Mouse (Mus musculus): ENCODE measurements around the gene Tmem204. TPM values are rescaled to one million over a fixed set of nuclear protein-coding genes. Genes with fewer than 3 reads are reported as not detected.
A peak's percentile ranks its signal among the peaks of the same experiment; 100 is the strongest.

Gene Tmem204
- total RNA-seq, 2 experiments from 2014 or later = 8.0 to 8.4 TPM

DNA sequence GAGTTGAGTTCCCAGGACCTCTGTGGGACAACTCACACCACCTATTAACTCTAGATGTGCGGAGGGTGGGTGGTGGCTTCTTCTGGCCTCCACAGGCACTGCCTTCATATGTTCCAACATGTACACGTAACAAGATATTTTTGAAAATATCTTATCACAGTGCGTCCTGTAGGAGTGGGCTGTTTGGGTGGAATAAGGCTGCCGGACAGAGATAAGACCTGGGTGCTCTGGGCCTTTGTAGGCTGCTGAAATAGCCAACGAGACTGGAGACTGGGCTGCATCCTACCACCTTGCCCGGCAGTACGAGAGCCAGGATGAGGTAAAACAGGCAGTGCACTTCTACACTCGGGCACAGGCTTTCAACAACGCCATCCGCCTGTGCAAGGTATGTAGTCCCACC lies 5.8 kb upstream of the Tmem204 start:
- no peak for DNase-seq (ENCODE audit: extremely low spot score in 1 of 2, low spot score in 1 of 2)

DNA sequence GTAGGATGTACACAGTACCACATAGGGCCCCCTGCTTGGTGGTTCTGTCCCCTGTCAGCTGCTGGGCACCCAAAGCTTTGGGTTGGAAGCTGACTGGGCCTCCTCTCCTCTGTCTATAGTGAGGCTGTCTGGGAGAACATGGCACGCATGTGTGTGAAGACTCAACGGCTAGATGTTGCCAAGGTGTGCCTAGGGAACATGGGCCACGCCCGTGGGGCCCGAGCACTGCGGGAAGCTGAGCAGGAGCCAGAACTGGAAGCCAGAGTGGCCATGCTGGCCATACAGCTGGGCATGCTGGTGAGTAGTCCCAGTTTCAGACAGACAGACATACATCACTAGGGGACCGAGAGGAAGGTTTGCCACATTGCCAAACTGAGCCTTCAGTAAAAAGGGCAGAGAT lies 3.3 kb upstream of the Tmem204 start:
- DNase-seq (ENCODE audit: extremely low spot score in 1 of 2, low spot score in 1 of 2) = no peak

DNA sequence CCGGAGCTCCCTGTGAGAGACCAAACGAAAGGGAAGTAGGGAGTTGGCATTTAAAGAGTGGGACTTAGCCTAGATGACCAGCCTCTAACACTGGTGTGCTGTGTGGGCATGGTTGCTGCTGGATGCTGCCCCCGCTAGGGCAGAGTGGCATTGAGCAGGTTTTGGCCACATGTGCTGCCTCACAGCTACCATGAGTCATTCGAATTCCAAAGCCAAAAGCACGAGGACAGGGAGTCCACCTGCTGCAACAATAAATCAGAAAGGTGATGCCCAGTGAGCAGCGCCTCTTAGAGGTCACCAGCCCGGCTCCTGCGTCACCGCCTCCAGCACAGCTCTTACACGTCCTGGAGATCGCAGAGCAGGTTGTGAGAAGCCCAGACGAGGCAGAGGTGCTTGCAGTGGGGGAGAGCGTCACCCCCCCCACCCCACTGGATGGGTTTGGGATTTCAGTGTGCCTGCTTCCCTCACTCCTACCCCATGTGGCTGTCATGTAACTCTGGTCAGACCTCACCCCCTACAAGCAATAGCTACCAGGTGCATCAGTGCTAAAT lies 1.5 kb upstream of the Tmem204 start:
- no peak for DNase-seq (ENCODE audit: extremely low spot score in 1 of 2, low spot score in 1 of 2)

DNA sequence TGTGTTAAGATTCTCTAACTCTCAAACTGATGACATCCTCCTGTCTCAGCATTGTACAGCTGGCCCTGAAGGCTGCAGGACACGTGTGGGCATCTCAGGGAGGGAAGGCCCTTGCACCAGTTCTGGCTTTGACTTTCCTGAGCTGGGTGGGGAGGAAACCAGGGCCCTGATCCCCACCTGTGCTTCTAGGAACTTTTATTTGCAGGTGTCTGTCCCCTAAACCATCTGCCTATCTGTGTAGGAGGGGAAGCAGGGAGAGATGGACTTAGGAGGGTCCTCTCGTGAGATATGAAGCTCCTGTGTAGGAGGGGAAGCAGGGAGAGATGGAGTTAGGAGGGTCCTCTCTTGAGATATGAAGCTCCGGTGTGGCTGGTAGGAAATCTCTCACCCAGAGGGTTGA lies 504 bp downstream of the Tmem204 start:
- DNase-seq (ENCODE audit: extremely low spot score in 1 of 2, low spot score in 1 of 2) = no peak

DNA sequence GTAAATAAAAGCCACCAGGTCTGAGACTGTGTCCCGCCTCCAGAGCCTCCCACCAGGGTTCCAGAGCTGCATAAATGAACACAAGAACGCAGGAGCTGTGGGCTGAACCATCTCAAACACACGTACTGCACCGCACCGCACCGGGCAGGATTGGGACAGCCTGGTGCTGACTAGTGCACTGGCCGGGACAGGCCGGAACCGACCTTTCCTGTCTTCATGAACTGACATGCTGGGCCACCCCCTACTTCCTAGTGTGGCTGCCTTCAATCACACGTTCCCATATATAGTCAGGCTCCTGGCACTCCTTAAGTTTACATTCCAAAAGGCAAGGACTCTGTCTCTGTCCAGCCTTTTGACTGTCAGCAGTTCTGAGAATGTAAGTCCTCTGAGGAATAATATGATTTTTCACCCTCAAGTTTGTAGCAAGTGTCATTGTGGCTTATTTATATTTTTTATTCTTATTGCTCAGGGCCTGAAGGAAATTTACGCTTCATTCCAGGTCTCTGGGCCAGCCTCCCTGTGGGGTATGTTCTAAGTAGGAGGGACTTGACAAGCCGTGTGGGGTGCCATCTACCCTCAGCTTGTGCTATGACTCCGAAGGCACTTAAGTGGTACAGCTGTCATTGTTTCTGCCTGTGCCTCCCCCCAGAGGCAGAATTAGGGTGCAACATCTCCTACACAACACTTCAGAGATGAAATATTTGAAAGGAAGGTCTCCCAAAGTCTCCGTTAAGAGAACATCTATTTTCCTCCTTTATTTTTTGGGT lies 1.1 kb downstream of the Tmem204 start:
- no peak for DNase-seq (ENCODE audit: extremely low spot score in 1 of 2, low spot score in 1 of 2)

DNA sequence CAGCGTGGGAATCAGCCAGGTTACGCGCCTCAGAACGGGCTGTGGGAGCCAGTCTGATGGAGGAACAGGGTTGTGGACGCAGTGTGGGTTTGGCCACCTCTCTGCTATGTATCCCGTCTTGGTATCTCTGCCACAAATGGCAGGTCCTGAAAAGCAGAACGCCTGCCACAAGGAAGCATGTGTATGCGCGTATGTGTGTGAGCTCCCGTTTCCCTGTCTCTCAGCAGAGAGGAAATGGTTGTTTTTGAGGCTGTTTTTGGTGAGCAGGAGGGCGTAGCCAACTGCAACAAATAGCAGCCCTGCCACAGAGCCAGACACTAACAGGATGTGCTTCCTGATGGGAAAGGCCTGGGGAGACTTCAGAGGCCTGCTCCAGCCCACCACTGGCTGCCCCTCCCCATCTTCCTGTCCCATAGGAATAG lies 2.4 kb downstream of the Tmem204 start:
- no peak for DNase-seq (ENCODE audit: extremely low spot score in 1 of 2, low spot score in 1 of 2)

DNA sequence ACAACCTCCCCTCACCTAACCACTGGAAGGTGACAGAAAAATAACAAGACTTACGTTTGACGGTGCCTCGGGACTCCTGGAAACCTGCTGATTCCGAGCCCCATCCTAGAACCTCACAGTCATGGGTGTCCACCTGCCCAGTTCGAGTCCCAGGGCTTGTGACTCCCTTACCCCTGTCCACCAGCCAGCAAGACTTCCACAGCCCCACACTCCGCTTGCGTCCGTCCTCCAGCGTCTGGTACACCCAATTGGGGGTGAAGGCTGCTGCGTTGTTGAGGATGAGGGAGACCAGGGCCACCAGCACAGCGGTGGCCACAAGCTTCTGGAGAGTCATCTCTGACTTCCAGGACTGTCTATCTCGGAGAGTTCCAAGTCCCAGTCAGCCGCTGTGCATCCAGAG lies 3.2 kb downstream of the Tmem204 start:
- DNase-seq (ENCODE audit: extremely low spot score in 1 of 2, low spot score in 1 of 2) = no peak

DNA sequence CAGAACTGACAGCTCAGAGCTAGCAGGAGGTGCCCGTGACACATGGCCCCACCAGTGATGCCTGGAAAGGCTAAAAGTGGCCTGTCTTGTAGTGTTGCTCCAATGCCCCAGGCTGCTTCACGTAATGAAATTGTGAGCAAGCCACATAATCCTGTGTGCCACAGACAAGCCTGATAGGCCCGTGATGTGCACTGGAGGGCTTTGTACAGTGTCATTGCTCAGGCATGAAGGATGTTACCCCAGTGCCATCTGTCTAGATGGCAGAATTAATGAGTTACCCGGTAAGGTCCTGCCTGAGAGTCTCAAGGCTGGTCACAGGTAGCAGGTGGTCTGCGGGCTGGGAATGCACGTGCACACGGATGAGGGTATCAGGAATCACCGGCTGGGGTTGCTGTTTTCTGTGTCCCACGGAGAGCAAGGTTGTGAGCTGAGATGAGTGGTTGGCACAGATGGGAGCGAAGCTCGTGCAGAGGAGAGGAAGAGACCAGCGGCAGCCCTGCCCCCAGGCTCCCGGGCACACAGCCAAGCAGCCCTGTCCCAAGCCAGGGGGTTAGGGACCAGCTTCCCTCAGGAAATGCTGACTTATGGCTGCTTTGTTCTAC lies 5.5 kb downstream of the Tmem204 start:
- peak; percentile 35 to 64 for DNase-seq (ENCODE audit: extremely low spot score in 1 of 2, low spot score in 1 of 2)

DNA sequence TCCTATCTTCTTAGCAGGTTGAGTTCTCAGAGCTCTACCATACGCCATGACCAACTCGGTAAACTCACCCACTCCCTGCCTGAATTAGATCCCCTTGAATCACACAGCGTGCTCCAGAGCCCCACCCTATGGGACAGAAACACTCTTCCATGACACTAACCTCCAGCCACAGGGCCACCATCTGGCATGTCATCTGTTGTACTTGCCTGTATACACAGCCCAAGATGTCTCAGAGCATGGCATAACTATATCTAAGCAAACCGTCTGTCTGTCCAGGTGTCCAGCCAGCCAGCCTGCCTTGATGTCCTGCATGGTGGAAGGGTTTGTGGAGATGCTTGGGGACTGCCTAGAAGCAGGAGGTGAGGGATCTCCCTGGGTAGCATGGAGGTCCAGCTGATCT lies 6.5 kb downstream of the Tmem204 start:
- DNase-seq (ENCODE audit: extremely low spot score in 1 of 2, low spot score in 1 of 2) = no peak

DNA sequence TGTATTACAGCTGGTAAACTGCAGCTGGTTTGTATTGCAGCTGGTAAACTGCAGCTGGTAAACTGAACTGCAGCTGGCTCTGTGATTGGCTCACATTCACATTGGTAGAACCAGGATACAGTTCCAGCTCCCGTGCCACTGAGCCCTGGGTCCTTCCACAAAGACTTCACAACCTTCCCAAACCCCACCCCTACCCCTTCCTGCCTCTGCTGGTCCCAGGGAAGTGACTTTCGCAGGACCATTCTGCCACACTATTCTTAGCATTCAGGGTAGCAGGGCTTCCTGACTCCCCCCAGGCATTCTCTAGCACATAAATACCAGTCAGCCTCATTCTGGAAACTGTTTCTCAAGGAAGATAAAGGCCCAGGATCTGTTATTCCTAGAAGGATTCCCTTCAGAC lies 14.7 kb downstream of the Tmem204 start:
- no peak for DNase-seq (ENCODE audit: extremely low spot score in 1 of 2, low spot score in 1 of 2)

DNA sequence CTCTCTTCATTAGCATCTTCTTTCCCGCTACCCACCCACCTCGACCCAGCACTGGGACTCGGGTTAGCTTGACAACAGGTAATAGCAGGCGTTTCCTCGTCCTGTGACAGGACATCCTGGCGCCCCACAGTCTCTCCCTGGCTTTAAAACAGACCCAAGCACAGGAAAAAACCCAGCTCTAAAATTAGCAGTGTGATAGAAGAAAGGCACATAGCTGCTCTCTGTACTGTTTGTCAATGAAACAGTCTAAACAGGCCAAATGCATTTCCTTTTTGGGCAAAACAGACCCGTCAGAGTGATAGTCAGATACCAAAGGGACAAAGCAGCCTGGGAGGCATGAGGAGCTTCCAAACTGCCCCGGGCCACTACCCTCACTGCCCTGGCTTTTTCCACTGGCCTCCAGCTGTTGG lies 15.9 kb downstream of the Tmem204 start:
- DNase-seq (ENCODE audit: extremely low spot score in 1 of 2, low spot score in 1 of 2) = no peak

DNA sequence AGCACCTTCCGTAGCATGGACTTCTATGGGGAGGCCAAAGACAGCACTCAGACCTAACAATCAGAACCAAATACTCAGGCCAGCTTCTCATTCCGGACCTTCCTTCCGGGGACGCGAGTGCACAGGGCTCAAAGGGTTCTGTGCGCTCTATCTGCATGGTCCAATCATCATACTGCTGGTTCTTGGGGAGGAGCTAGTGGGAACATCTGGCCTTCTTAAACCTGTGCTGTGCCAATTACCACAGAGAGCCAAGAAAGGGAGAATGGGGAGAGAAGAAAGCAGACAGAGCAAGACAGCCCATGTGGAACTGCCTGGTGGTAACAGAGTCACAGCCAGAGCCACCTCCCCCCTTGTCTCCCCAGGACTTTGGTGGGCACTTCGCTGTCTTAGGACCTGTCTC lies 16.8 kb downstream of the Tmem204 start:
- DNase-seq (ENCODE audit: extremely low spot score in 1 of 2, low spot score in 1 of 2) = no peak

DNA sequence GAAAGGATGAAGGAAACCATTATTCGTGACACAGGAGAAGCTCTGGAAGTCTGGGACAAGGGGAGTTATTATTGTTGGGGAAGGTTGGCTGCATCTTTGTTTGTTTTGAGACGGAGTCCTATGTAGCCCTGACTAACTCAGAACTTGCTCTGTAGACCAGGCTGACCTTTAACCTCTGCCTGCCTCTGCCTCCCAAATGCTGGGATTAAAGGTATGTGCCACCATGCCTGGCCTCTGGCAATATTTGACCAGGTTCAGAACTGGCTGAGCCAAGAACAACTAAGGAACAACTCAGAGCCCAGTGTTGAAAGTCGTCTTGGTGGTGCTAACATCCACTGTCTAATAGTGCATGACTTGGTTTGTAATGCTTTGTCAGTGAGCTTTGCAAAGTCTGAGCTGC lies 18.2 kb downstream of the Tmem204 start:
- DNase-seq (ENCODE audit: extremely low spot score in 1 of 2, low spot score in 1 of 2) = no peak

DNA sequence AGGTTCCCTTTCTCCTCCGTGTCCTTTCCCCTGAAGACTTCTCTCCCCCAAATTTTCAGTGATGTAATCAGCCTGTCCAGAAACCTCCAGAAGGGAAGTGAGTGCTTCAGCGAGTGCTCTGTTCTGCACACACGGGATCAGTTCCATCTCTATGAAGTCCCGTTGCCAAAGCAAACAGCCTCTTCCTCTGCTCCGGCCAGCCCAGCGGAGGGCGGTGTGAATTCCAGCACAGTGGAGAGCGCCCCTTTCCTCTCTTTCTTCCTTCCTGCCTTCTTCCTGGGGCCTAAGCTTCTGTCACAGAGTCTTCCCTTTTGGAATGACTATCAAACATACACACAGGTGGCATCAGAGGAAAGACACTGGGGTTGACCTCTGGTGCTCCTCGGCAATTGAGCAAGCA lies 19.0 kb downstream of the Tmem204 start:
- DNase-seq (ENCODE audit: extremely low spot score in 1 of 2, low spot score in 1 of 2) = no peak

DNA sequence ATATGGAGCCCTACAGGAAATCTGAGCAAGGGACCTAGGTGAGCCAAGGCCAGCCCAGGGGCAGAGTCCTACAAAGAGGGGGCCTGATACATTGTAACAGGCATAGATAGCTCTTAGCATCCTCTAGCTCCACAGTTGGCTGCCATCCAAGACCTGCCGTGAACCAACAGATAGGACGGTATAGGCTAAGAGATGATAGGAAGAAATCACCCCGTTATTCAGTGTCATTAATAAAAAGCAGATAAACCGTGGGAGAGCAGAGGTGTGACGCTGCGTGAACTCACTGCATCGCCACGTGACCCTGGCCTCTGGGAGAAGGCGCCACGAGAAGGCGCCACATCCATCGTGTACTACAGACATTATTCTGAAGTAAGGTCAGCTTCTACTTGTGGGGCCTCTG lies 19.5 kb downstream of the Tmem204 start:
- no peak for DNase-seq (ENCODE audit: extremely low spot score in 1 of 2, low spot score in 1 of 2)

DNA sequence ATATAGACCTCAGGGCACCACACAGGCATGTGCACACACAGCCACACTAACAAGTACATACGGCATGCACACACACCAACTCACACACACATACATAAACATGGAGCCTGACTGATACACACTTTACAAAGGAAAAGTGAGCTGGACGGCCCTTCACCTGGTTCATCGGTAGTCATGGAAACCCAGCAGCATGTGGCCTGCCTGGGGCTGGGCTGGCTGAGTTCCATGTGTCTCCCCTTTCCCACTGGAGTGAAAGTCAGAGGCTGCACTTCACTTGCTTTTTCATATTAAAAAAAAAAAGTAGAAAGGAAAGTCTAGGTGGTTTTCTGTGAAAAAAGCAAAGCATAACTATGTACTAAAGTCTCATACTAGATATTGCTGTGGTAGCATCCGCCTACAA lies 20.1 kb downstream of the Tmem204 start:
- DNase-seq (ENCODE audit: extremely low spot score in 1 of 2, low spot score in 1 of 2) = no peak

DNA sequence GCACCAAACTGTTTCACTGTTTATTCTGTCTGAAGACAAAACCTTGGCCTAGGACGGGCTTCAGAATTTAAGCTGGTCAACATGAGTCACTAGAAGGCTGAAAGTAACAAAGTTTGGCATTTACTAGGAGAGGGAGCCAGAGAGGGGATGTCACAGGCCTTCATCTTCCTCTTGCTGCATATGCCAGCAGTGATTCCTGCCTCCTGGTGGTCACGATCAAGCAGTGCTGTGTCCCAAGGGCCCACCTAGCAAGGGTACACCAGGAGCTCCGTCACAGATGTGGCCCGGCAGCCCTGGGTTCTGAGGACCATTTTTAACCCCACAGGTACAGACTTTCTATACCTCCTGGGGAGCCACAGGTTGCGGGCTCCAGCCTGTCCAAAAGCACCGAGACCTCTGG lies 26.4 kb downstream of the Tmem204 start:
- no peak for DNase-seq (ENCODE audit: extremely low spot score in 1 of 2, low spot score in 1 of 2)

DNA sequence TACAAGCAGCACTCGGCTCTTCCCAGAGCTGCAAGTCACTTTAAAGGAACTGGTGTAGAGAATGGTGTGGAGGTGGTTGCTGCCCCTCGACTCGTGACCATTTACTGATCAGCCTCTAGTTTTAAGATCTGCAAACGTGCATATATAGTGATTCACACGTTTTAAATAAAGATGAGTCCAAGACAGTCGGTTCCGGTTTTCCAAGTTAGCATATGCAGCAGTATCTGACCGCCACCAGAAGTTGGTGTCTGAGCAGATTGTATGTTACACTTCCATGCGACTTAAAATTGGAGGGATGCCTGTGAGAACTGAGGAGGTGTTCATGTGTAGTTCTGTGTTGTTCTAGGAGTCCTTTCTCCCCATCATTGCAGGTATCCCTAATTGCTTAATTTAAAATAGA lies 30.1 kb downstream of the Tmem204 start:
- DNase-seq (ENCODE audit: extremely low spot score in 1 of 2, low spot score in 1 of 2) = no peak

DNA sequence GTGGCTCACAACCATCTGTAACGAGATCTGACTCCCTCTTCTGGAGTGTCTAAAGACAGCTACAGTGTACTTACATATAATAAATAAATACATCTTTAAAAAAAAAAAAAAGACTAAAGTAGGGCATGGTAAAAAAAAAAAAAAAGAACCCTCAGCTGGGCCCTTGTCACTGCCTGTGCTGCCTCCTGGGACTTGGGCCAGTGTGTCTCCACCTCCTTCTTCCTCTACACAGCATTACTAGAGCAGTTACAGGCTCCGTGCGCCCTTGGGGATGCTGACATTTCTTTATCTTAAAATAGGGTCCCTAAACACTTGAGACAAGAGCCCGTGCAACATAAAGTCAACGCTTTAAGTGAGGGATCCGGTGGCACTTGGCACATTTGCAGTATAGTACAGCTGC lies 36.2 kb downstream of the Tmem204 start:
- no peak for DNase-seq (ENCODE audit: extremely low spot score in 1 of 2, low spot score in 1 of 2)

DNA sequence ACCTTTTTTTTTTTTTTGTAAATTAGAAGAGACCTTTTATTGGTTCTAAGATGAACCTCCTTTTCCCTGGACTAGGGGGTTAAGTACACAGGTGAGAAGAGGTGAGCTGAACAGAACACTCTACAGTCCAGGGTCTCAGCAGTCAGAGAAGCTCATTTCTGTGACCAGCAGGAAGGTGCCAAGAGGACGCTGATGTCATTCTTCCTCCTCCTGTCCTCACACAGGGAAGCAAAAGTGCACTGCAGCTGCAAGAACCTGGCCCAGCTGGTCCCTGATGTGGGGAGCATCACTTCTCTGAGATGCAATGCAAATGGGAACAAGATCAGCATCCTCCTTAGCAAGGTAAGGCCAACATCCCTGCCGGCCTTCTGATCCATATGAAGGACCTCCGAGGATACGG lies 38.1 kb downstream of the Tmem204 start:
- no peak for DNase-seq (ENCODE audit: extremely low spot score in 1 of 2, low spot score in 1 of 2)

DNA sequence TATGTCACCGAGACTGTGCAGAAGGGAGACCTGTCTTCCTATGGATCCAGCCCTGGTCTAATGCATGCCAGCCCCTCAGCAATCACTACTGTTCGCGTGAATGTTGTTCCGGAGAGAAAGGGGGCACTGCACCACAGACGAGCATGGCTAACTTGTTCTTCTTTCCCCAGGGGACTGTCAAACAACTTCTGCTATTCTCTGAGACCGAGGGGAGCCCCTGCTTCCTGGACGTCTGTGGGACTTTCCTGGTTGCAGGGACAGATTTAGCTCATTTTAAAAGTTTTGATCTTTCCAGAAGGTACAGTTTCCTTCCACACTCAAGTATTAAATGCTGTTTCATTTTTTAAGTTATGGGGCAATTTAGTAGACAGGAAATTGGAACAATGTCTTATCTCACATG lies 38.5 kb downstream of the Tmem204 start:
- DNase-seq (ENCODE audit: extremely low spot score in 1 of 2, low spot score in 1 of 2) = no peak

DNA sequence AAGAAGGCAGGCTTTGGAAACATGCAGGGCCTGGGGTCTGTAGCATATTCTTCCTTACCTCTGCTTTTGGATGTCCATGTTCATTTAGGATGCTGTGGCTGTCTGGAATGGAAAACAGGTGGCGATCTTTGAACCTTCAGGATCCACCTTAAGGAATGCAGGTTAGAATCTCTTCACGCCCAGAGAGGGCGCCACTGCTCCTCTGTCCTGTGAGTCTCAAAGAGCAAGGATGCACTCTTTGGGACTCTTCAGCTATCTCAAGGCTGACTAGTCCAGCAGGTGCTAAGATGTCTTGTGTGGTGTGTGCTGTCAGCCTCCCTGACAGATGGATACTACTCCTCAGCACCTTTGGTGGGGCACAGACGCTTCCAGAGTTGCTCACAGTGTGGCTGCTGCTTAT lies 47.2 kb downstream of the Tmem204 start:
- DNase-seq (ENCODE audit: extremely low spot score in 1 of 2, low spot score in 1 of 2) = no peak
